8 mouse cellular contexts compared by ENCODE assay signal in the genomic region with DNA sequence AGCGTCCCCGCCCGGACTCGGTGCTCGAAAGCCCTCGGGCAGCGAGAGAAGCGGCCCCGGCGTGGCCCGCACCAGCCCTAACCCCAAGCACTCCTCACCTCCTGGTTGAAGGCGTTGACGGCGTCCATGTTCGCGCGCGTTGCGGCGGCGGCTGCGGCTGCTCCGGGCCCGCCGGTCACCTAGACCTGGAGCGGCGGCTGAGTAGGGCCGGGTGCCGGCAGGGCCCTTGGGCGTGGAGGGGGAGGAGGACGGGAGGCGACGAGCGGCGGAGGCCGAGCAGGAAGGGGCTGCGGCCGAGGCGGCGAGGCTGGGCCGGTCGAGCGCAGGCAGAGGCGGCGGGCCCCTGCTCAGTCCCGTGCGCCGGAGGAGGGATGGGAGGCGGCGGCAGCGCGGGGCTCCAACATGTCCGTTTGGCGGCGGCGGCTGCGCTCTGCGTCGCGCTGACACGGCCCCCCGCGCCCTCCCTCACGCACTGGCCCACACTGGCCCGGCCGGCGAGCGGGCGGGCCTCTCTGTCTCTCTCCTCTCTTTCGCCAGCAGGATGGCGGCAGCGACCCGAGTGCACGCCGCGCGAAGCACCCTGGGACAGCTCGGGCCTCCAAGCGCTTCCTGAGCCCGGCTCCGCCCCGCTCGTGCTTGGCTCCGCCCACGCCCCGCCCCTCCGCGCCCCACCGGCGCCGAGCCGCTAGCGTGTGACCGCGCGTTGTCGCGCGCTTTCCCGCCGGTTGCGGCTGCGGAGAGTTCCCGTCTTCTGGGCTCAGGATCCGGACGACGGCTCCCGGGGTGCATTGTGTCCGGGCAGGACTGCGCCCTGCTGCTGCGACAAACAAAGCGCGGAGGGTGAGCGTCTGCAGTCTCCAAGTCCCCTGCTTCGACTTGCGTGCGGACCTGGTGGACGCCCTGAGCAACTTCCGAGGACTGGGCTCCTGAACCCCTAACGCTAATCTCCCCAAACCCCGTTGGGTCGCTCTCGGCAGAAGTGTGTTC. TPM values are rescaled to one million over a fixed set of nuclear protein-coding genes. Genes with fewer than 3 reads are reported as not detected.
DNase-seq lines count a peak whose midpoint lies in the region; ATAC-seq and TF ChIP-seq lines count a peak whose summit lies in the region.

Scaf4 (minus strand) TSS at position 599 of the 987 bp plus-strand sequence.

- peak; percentile 57; the same call in 1 of the 2 replicates for TF ChIP-seq POLR2A in cortical plate, adult 2 months (IDR thresholded peaks at IDR 0.05; ENCODE audit: extremely low read depth, insufficient read depth, low read length)

- peak within 1 kb of the TSS; percentile 49 for H3K4me3 ChIP-seq in cortical plate, adult 2 months (ENCODE audit: insufficient read depth, low read length)

- DNase-seq in gastrocnemius, postnatal 10 days = peak; percentile 97
- peak; percentile 94 for DNase-seq in induced T-regulatory cell, adult 2 months (ENCODE audit: low read depth)
- DNase-seq in left cerebral cortex, adult 9 months (ENCODE audit: low spot score in 2 of 2) = peak; percentile 91 to 94
- peak; percentile 96 for DNase-seq in right cerebral cortex, postnatal 14 days
- peak; percentile 94 to 96 for DNase-seq in urinary bladder, postnatal 36 days (ENCODE audit: low spot score in 2 of 2)

- peak; percentile 88 for ATAC-seq in activated CD4-positive, CD25-positive, alpha-beta regulatory T cell, adult 4 months
- ATAC-seq in megakaryocyte progenitor cell, adult 5-6 weeks (replicated peaks; ENCODE audit: poor library complexity) = peak; percentile 77

- peak within 1 kb of the TSS; percentile 79; the same call in 1 of the 2 replicates for H3K27ac ChIP-seq in cortical plate, adult 2 months (ENCODE audit: insufficient read depth, low read length)

- H3K4me1 ChIP-seq in cortical plate, adult 2 months (ENCODE audit: control insufficient read depth, insufficient read depth, low read length) = peaks cover 10% of the 10 kb centered on the region

- TF ChIP-seq CTCF in cortical plate, adult 2 months (IDR thresholded peaks at IDR 0.05; ENCODE audit: extremely low read depth, insufficient read depth, low read length) = no peak

RNA-seq across cellular contexts. Expression of gene Scaf4, which starts in this region (rescaled TPM):
- polyA plus RNA-seq in activated CD4-positive, CD25-positive, alpha-beta regulatory T cell, adult 4 months (2017; shearing (Covaris generic)) = 1 to 10 TPM; 8.4 to 10.0 TPM
- 40.1 and 42.1 TPM in 2 replicates for polyA plus RNA-seq in cortical plate, adult 2 months (2012; rRNA removed)
- 10 to 100 TPM; 20.0 to 24.8 TPM for total RNA-seq in gastrocnemius, postnatal 10 days (2021)
- 64.0 and 67.2 TPM in 2 replicates for total RNA-seq in megakaryocyte progenitor cell, adult 5-6 weeks (2015)
- 14.1 and 18.5 TPM in 2 replicates for total RNA-seq in megakaryocyte progenitor cell, adult 5-6 weeks (2017)

Comparison
In these comparisons a context has a peak if more than half of its experiments do, and no peak if none do; other contexts are left out.
1. Peak in every context shown above with its lines: DNase-seq, ATAC-seq, H3K4me3 ChIP-seq and H3K27ac ChIP-seq.